Mouse (Mus musculus) neutrophil, adult 5-6 weeks (primary cell): ENCODE measurements around the gene Tbl1xr1. TPM values are rescaled to one million over a fixed set of nuclear protein-coding genes. Genes with fewer than 3 reads are reported as not detected.

Experiments used
- ATAC-seq: fragments of 151-379, 151-347 bp; 2 replicates; pipeline ENCODE4 v1.8.0; 2017; ENCODE audit warnings: mild to moderate bottlenecking, moderate TSS enrichment; ENCODE audit not compliant: insufficient number of reproducible peaks, poor library complexity, low FRiP score, severe bottlenecking; ENCODE audit errors: extremely low read depth
- total RNA-seq: library from RNA; stranded (forward); fragments of 200-1000 nt; gene quantifications from 2 replicates; pipeline ENCODE4 v1.2.3, GENCODE M21; 2017

Gene Tbl1xr1
- total RNA-seq, 1 experiment from 2014 or later: 100.0 TPM

GRCm38 (mm10) chr3:22084222-22084996 is 8.0 kb downstream of the Tbl1xr1 start:
- no peak for ATAC-seq

DNA sequence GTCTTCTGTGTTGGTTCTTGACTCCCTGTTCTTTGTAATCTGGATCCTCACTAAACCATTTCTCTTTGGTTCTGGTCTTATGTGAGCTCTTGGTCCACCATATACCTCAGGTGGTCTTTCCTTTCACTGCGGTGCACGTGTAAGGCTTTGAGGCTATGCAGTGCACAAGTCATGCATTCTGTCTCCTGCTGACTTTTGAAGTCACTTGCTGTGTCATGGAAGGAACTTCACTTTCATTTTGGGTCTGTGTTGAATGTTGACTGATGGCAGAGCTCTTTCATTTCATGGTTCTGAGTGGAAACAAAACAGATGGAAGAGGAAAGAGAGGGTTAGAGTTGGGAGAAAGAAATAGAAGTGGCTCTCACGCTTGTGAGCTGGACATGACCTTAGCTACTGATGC is 13.4 kb downstream of the Tbl1xr1 start:
- ATAC-seq: 0 out of 2 replicates have a peak, but pooled peaks have one; percentile 18

- ATAC-seq: no peak
Observed at GRCm38 (mm10) chr3:22090431-22091265, 14.2 kb downstream of the Tbl1xr1 start.

- peak; percentile 42; the same call in 1 of the 2 replicates for ATAC-seq
Observed at GRCm38 (mm10) chr3:22091266-22091550, 14.8 kb downstream of the Tbl1xr1 start.

DNA sequence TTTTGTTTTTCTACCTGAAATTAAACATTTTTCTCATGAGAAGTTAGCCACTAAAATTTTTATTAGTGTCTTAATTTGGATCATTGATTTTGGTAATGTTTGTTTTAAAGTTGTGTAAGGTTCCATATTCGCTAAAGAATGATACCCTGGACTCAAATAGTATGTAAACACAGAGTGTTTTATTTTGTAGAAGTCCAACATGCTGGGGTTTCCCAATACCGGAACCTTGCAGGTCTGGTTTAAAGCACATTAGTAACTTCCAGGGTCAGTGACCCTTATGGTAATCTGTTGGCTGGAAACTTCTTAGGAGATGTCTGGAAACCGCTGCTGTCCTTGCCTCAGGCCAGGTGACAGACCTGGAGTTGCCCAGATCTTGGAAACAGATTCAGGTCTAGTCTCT is 15.2 kb downstream of the Tbl1xr1 start:
- no peak for ATAC-seq

DNA sequence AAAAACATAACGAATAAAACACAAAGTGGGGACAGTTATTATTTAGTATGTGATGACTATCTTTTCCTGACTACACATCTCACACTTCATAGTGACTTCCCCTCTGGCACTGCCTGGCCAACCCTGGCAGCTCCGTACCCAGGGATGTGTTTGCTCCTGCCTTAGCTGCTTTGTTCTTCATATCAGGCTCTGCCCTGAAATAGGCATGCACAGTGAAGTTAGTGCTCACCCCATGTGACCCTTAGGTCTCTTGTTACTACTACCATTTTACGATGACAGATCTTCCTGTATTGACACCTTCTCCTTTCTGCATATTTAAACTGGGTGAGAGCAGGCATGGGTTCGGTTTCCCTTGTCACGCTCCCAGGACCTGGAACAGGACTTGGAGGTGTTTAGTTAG is 16.3 kb downstream of the Tbl1xr1 start:
- ATAC-seq: no peak

- no peak for ATAC-seq
Observed at GRCm38 (mm10) chr3:22103986-22104515, 27.6 kb downstream of the Tbl1xr1 start.

GRCm38 (mm10) chr3:22105471-22105870 is 29.0 kb downstream of the Tbl1xr1 start:
- no peak for ATAC-seq

DNA sequence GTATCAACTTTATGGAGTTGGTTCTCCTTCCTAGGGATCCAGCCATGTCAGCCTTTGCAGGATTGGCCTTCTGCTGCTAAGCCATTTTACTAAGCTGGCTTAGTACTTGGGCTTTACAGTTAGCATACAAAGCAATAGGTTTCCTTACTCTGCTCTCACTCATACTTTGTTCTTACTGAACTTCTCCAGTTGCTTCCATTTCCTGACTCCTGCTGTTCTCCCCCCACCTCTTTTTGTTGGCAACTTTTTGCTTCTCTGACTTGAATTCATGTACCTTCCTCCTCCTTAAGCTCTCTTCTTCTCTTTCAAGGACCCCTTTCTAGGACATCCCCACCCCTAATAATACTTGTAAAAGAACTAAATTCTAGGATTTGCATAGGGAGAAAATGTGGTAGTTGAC is 31.6 kb downstream of the Tbl1xr1 start:
- no peak for ATAC-seq

GRCm38 (mm10) chr3:22109651-22110050 is 33.2 kb downstream of the Tbl1xr1 start:
- no peak for ATAC-seq

DNA sequence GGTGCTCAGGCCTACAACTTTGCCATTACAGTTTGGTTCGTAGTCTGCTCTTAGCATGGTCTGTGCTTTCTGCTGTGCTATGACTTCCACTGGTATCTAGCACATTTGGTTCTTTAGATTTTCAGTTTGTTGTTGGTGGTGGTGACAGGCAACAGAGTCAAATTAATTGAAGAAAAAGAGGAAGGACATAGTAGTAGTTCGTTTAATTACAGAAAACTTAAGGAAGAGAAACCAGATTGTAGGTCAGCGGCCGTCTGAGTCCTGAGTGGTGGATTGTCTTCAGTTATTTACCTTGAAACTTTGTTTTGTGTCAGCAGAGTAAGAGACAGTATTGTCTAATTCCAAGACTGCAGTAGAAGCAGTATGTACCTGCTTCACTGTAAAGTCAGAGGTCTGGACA is 37.3 kb downstream of the Tbl1xr1 start:
- ATAC-seq: peak; percentile 34; the same call in 1 of the 2 replicates

DNA sequence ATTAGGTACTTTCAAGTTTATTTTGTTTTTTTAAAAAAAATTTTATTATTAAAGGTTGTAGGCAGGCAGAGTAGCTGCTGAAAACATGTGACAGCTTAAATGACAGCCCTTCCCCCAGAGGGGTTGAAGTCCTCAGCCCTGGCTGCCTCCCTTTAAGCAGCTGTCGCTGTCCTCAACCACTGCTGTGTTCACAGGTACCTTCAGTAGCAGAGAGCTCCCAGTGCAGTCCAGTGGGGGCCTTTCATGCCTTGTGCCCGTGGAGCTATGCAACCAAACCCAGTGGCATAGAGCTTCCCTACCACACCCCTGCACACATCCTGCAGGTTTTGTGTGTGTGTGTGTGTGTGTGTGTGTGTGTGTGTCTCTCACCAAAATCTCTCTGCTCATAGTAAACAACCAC is 38.8 kb downstream of the Tbl1xr1 start:
- peak; percentile 40; the same call in 1 of the 2 replicates for ATAC-seq

- ATAC-seq: no peak
Observed at GRCm38 (mm10) chr3:22115678-22116077, 39.2 kb downstream of the Tbl1xr1 start.

GRCm38 (mm10) chr3:22116188-22116587 is 39.7 kb downstream of the Tbl1xr1 start:
- peak; percentile 49 for ATAC-seq

GRCm38 (mm10) chr3:22121741-22122140 is 45.3 kb downstream of the Tbl1xr1 start:
- ATAC-seq: no peak

DNA sequence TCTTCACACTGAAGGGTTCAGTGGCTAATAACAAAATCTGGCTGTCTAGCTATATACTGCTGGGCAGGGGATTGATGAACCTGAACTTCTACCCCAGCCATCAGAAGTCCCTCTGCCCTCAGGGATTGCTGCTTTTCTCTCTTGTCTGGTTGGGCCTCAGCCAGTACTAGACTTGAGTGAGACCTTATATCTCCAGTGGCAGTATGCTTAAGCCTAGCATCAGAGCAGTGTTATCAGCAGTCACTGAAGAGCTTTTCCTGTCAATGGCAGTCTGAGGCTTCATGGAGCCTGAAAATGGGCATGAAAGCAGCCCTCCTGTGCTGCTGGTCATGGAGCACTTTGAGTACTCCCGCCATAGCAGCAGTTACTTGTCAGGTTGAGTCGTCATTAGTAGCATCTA is 46.7 kb downstream of the Tbl1xr1 start:
- no peak for ATAC-seq

GRCm38 (mm10) chr3:22126251-22126826 is 49.9 kb downstream of the Tbl1xr1 start:
- ATAC-seq: peak; percentile 27; the same call in 1 of the 2 replicates

GRCm38 (mm10) chr3:22131277-22131676 is 54.8 kb downstream of the Tbl1xr1 start:
- no peak for ATAC-seq

GRCm38 (mm10) chr3:22133626-22134025 is 57.2 kb downstream of the Tbl1xr1 start:
- ATAC-seq: no peak
